Mouse (Mus musculus) G1E-ER4 (cell line): ENCODE results near the gene Btbd2. TPM values are rescaled to one million over a fixed set of nuclear protein-coding genes. Genes with fewer than 3 reads are reported as not detected.

Experiments used
- GATA1 ChIP-seq: IDR thresholded peaks from one replicate; pipeline ENCODE4 v1.8.0; 2012; ENCODE audit warnings: low read length, inconsistent platforms
- polyA plus RNA-seq: library from polyadenylated mRNA; stranded (reverse); fragments of >175 nt; gene quantifications from 2 replicates; pipeline ENCODE4 v1.2.3, GENCODE M21; 2012

Gene Btbd2
- polyA plus RNA-seq, 1 experiment = 103 TPM

- no peak for TF ChIP-seq GATA1
Measured at GRCm38 (mm10) chr10:80665016-80665380, 8.1 kb upstream of the Btbd2 start.

GRCm38 (mm10) chr10:80664197-80665015, 7.5 kb upstream of the Btbd2 start:
- no peak for TF ChIP-seq GATA1

- TF ChIP-seq GATA1 = no peak
Measured at GRCm38 (mm10) chr10:80663485-80664196, 6.8 kb upstream of the Btbd2 start.

- TF ChIP-seq GATA1 = no peak
Measured at GRCm38 (mm10) chr10:80661149-80661548, 4.3 kb upstream of the Btbd2 start.

- no peak for TF ChIP-seq GATA1
Measured at GRCm38 (mm10) chr10:80659213-80659612, 2.3 kb upstream of the Btbd2 start.

GRCm38 (mm10) chr10:80658841-80659202, 2.0 kb upstream of the Btbd2 start:
- TF ChIP-seq GATA1 = no peak

- TF ChIP-seq GATA1 = no peak
Measured at GRCm38 (mm10) chr10:80658194-80658840, 1.4 kb upstream of the Btbd2 start.

GRCm38 (mm10) chr10:80656130-80656862, 575 bp downstream of the Btbd2 start:
- TF ChIP-seq GATA1 = no peak

- no peak for TF ChIP-seq GATA1
Measured at GRCm38 (mm10) chr10:80655406-80656129, 1.3 kb downstream of the Btbd2 start.

GRCm38 (mm10) chr10:80654866-80655265, 2.0 kb downstream of the Btbd2 start:
- TF ChIP-seq GATA1 = no peak

- no peak for TF ChIP-seq GATA1
Measured at GRCm38 (mm10) chr10:80653156-80653720, 3.6 kb downstream of the Btbd2 start.

GRCm38 (mm10) chr10:80650392-80650791, 6.5 kb downstream of the Btbd2 start:
- no peak for TF ChIP-seq GATA1

GRCm38 (mm10) chr10:80646936-80647335, 9.9 kb downstream of the Btbd2 start:
- TF ChIP-seq GATA1 = no peak

- no peak for TF ChIP-seq GATA1
Measured at GRCm38 (mm10) chr10:80635345-80635744, 21.5 kb downstream of the Btbd2 start.

- no peak for TF ChIP-seq GATA1
Measured at GRCm38 (mm10) chr10:80628925-80629324, 27.9 kb downstream of the Btbd2 start.
